Mouse (Mus musculus) hindbrain, embryonic 14.5 days (tissue): ENCODE results near the gene Trip12. TPM values are rescaled to one million over a fixed set of nuclear protein-coding genes. Genes with fewer than 3 reads are reported as not detected.

Source experiments
- ATAC-seq: fragments of 200-750 bp; cut with Nextera tagmentation; 2 replicates; pipeline ENCODE4 v1.8.0; 2017; ENCODE audit warnings: moderate number of reproducible peaks, mild to moderate bottlenecking, moderate TSS enrichment, moderate library complexity; ENCODE audit not compliant: low FRiP score
- DNase-seq: peaks from one replicate; pipeline ENCODE4 v3.0.0-alpha.2; 2015; ENCODE audit warnings: low spot score
- H3K27ac ChIP-seq: fragments of 300-500 bp; sonication (generic); 2 replicates; pipeline ENCODE4 v1.5.1; 2014; ENCODE audit warnings: mild to moderate bottlenecking, moderate library complexity
- H3K27me3 ChIP-seq: fragments of 300-500 bp; sonication (generic); 2 replicates; pipeline ENCODE4 v1.6.1; 2014; ENCODE audit warnings: mild to moderate bottlenecking, low read length, mixed read lengths; ENCODE audit not compliant: control insufficient read depth, insufficient read depth
- H3K36me3 ChIP-seq: fragments of 300-500 bp; sonication (generic); replicated peaks from 2 replicates; pipeline ENCODE4 v1.6.1; 2014; ENCODE audit not compliant: control insufficient read depth, insufficient read depth
- H3K4me1 ChIP-seq: fragments of 300-500 bp; sonication (generic); replicated peaks from 2 replicates; pipeline ENCODE4 v1.6.1; 2014; ENCODE audit warnings: antibody characterized with exemption, low read length, mixed read lengths; ENCODE audit not compliant: control insufficient read depth, insufficient read depth
- H3K4me2 ChIP-seq: fragments of 300-500 bp; sonication (generic); replicated peaks from 2 replicates; pipeline ENCODE4 v1.6.1; 2014; ENCODE audit warnings: mild to moderate bottlenecking, moderate library complexity
- H3K4me3 ChIP-seq: fragments of 300-500 bp; sonication (generic); replicated peaks from 2 replicates; pipeline ENCODE4 v1.5.1; 2014; ENCODE audit warnings: mild to moderate bottlenecking, low read length
- H3K9ac ChIP-seq: fragments of 300-500 bp; sonication (generic); 2 replicates; pipeline ENCODE4 v1.6.1; 2014
- H3K9me3 ChIP-seq: fragments of 300-500 bp; sonication (generic); 2 replicates; pipeline ENCODE4 v1.6.1; 2016; ENCODE audit warnings: low read length; ENCODE audit not compliant: control insufficient read depth
- WGBS: fragments of 180-500 bp; shearing (Covaris S2); extraction: QIAGEN DNeasy Blood & Tissue Kit; methylation state at CpG from one replicate; pipeline ENCODE4 v1.1.7; 2014; 5-methylcytosine and 5-hydroxymethylcytosine counted together
- polyA plus RNA-seq: library from polyadenylated mRNA; unstranded; fragments of >200 nt; fragmentation: Nextera tagmentation; extraction: Ambion mirVana; gene quantifications from 2 replicates; pipeline ENCODE4 v1.2.1, GENCODE M21; 2014

The Trip12 gene
- polyA plus RNA-seq, 1 experiment from 2014 or later: 55.8 TPM

- H3K36me3 ChIP-seq: peaks cover 82% of the 10 kb centered on the region
- no peak for ATAC-seq
- H3K9ac ChIP-seq: no peak overlapping the region
- no peak overlapping the region for H3K4me3 ChIP-seq
- DNase-seq: no peak
- no peak overlapping the region for H3K4me2 ChIP-seq
- H3K9me3 ChIP-seq: no peaks in the 10 kb centered on the region
- no peak overlapping the region for H3K27ac ChIP-seq
- 98% methylated on average over 3 of the region's 3 CpGs for WGBS
- H3K27me3 ChIP-seq: no peaks in the 10 kb centered on the region
- no peaks in the 10 kb centered on the region for H3K4me1 ChIP-seq
Observed at GRCm38 (mm10) chr1:84742156-84742555, 98.2 kb downstream of the Trip12 start.

DNA sequence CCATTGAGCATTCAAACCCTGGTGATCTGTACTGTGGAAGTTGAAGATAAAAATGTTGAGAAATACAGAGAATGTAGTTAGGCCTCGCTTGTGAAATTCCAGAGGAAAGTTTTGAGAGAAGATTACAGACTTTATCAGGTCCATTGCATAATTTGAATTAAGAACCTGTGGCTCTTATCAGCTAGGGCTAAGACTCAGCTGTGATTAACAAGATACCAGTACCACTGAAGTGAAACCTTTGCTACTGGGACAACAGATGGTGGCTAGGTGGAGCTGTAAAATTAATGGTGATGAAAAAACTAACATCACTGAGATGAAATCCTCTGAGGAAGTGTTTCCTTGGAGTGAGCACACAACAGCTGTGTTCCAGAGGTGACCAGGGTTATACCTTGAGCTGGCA is 100.2 kb downstream of the Trip12 start:
- H3K9ac ChIP-seq: no peak overlapping the region
- H3K4me1 ChIP-seq: no peaks in the 10 kb centered on the region
- peaks cover 83% of the 10 kb centered on the region for H3K36me3 ChIP-seq
- H3K4me2 ChIP-seq: no peak overlapping the region
- H3K27ac ChIP-seq: no peak overlapping the region
- DNase-seq: no peak
- no peaks in the 10 kb centered on the region for H3K27me3 ChIP-seq
- H3K9me3 ChIP-seq: no peaks in the 10 kb centered on the region
- no peak for ATAC-seq
- H3K4me3 ChIP-seq: no peak overlapping the region
- 98% methylated on average over 1 of the region's 1 CpGs for WGBS

GRCm38 (mm10) chr1:84737097-84737496 is 103.2 kb downstream of the Trip12 start:
- Histone ChIP-seq H3K36me3 (peaks cover 76% of the 10 kb centered on the region), H3K27ac (no peak overlapping the region), H3K4me3 (no peak overlapping the region), H3K4me1 (no peaks in the 10 kb centered on the region), H3K27me3 (no peaks in the 10 kb centered on the region), H3K9me3 (no peaks in the 10 kb centered on the region), H3K9ac (no peak overlapping the region), H3K4me2 (no peak overlapping the region)
- 59% methylated on average over 1 of the region's 1 CpGs for WGBS
- no peak for ATAC-seq
- DNase-seq: no peak

GRCm38 (mm10) chr1:84733799-84734198 is 106.5 kb downstream of the Trip12 start:
- no peaks in the 10 kb centered on the region for H3K4me1 ChIP-seq
- H3K27ac ChIP-seq: no peak overlapping the region
- H3K9ac ChIP-seq: no peak overlapping the region
- no peaks in the 10 kb centered on the region for H3K27me3 ChIP-seq
- peak; percentile 64 for DNase-seq
- H3K36me3 ChIP-seq: peaks cover 72% of the 10 kb centered on the region
- no peaks in the 10 kb centered on the region for H3K9me3 ChIP-seq
- no peak for ATAC-seq
- H3K4me3 ChIP-seq: no peak overlapping the region
- H3K4me2 ChIP-seq: no peak overlapping the region
- 67% methylated on average over 3 of the region's 3 CpGs for WGBS

DNA sequence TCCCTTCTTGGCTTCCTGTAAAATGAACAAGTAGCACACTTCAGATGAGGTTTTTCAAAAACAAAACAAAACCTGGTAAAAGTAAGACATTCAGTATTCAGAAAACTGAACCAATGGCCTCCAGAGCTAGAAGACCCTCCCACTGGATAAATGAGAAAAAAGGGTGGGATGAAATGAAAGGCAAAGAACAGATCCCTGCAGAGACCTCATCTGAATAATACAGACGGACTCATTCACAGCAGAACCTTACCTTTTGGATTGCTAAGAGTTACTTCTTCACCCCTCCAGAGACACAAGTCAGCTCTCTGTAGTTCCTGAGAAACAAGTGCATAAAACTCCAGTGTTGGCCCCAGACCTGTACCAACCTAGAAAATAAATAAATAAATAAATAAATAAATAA is 108.6 kb downstream of the Trip12 start:
- H3K4me3 ChIP-seq: no peak overlapping the region
- DNase-seq (no peak), ATAC-seq (no peak)
- no peak overlapping the region for H3K27ac ChIP-seq
- H3K4me1 ChIP-seq: no peaks in the 10 kb centered on the region
- H3K36me3 ChIP-seq: peaks cover 70% of the 10 kb centered on the region
- WGBS: 71% methylated on average over 1 of the region's 1 CpGs
- H3K9me3 ChIP-seq: no peaks in the 10 kb centered on the region
- H3K4me2 ChIP-seq: no peak overlapping the region
- H3K9ac ChIP-seq: no peak overlapping the region
- no peaks in the 10 kb centered on the region for H3K27me3 ChIP-seq

DNA sequence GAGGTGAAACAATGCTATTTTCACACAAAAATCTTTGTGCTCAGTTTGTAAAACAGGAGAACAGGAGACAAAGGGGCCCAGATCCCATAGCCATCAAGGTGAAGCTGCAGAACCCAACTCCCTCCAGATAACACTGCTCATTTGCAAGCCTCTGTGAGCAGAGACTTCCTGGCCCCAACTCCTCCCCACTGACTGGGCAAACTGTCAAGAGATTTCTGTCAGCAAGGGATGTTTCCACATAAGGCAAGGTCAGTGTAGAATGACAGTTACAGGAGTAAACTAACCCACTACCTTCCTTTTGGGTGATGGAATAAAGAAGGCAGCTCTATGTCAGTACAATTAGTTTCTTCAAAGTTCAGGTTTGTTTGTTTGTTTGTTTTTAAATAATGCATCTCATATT is 117.5 kb downstream of the Trip12 start:
- no peaks in the 10 kb centered on the region for H3K27me3 ChIP-seq
- DNase-seq: no peak
- no peak overlapping the region for H3K9ac ChIP-seq
- no peaks in the 10 kb centered on the region for H3K4me1 ChIP-seq
- H3K4me2 ChIP-seq: no peak overlapping the region
- no peaks in the 10 kb centered on the region for H3K9me3 ChIP-seq
- ATAC-seq: no peak
- H3K27ac ChIP-seq: no peak overlapping the region
- no peak overlapping the region for H3K4me3 ChIP-seq
- peaks cover 58% of the 10 kb centered on the region for H3K36me3 ChIP-seq

DNA sequence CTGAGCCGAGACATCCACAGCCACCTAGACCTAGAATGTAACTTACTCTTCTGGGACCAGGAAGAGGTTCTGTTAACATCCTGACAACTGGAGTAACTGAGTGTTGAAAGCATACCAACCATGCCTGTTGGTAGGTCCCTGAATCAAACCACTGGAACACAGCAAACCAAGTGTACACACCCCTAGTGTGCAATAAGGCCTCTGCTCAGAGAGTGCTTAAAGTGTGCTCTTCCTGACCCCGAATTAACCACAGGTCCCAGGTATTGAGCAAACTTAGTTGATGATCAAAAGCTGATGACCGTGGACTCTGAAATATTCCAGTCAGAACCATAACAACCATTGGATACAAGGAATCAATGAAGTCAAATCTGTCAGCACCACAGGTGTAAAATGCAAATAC is 117.9 kb downstream of the Trip12 start:
- no peaks in the 10 kb centered on the region for H3K4me1 ChIP-seq
- H3K36me3 ChIP-seq: peaks cover 54% of the 10 kb centered on the region

GRCm38 (mm10) chr1:84721942-84722341 is 118.4 kb downstream of the Trip12 start:
- H3K9me3 ChIP-seq: no peaks in the 10 kb centered on the region
- WGBS: 95% methylated on average over 3 of the region's 3 CpGs
- H3K9ac ChIP-seq: no peak overlapping the region
- DNase-seq (no peak), ATAC-seq (no peak)
- H3K27ac ChIP-seq: no peak overlapping the region
- H3K27me3 ChIP-seq: no peaks in the 10 kb centered on the region
- H3K36me3 ChIP-seq: peaks cover 50% of the 10 kb centered on the region
- no peak overlapping the region for H3K4me2 ChIP-seq
- no peaks in the 10 kb centered on the region for H3K4me1 ChIP-seq
- no peak overlapping the region for H3K4me3 ChIP-seq

More for the DNA sequence above, 117.9 kb downstream of the Trip12 start:
- H3K9ac ChIP-seq: no peak overlapping the region
- H3K27ac ChIP-seq: no peak overlapping the region
- ATAC-seq (no peak), DNase-seq (no peak)
- no peak overlapping the region for H3K4me2 ChIP-seq
- H3K9me3 ChIP-seq: no peaks in the 10 kb centered on the region
- no peak overlapping the region for H3K4me3 ChIP-seq
- no peaks in the 10 kb centered on the region for H3K27me3 ChIP-seq
- 96% methylated on average over 3 of the region's 3 CpGs for WGBS

DNA sequence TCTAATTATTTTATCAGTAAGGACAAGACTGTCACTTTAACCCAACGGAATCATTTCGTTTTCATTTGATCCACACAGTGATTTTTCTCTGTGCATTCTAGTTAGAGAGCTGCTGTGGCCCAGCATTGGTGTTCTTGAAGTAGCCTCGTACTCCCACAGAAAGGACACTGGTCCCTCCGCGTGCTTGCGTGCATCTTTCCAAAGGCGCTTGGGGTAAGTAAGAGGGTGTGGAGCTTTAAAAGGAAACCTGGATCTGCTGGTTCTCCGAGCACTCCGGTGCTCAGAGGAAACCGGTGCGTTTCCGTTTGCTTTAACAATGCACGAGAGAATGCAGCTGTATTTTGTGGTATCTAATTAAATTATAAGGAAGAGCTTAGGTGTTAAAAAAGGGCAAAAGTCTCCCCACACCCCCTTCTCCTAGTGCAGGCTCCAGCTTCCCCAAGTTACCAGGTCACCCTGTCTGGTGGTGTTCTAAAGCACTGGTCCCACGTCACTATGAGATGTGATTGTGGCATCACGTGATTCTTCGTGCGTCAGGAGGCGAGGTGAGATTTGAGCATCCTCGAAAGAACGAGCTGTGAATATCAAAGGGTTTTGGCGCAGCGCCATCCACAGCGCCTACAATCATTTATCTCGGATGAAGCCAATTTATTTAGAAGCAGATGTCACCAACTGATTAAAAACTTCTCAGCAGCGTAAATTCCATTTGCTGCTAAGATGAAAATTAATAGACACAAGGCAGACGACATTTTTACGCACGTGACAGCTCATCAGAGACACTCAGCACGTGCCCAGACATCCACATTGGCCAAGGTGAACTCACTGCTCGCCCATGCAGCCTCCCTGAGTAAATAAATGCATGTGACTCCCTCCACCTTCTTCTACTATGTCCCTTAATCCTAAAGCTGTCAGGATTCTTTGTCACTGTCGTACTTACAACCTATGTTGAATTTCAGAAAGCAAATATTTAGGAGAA is 130.2 kb downstream of the Trip12 start:
- Histone ChIP-seq H3K27ac (peak overlapping the region; percentile 88), H3K36me3 (no peaks in the 10 kb centered on the region), H3K9me3 (no peaks in the 10 kb centered on the region), H3K4me2 (peak overlapping the region; percentile 61), H3K4me1 (no peaks in the 10 kb centered on the region), H3K9ac (peak overlapping the region; percentile 55), H3K27me3 (no peaks in the 10 kb centered on the region), H3K4me3 (peak overlapping the region; percentile 26)
- 12% methylated on average over 31 of the region's 31 CpGs for WGBS
- peak; percentile 85 for DNase-seq
- peak; percentile 89 for ATAC-seq
